Mouse (Mus musculus): ENCODE results near the gene Ccl9.

Ccl9 gene

GRCm38 (mm10) chr11:83578186-83578760 is at the start of gene Ccl9:
Gene Ccl9 (minus strand): TSS chr11:83578636.
- no peak for DNase-seq

GRCm38 (mm10) chr11:83623586-83623985 is 45.1 kb upstream of the Ccl9 start:
- no peak for DNase-seq

- DNase-seq: no peak
Observed at GRCm38 (mm10) chr11:83619037-83619436, 40.6 kb upstream of the Ccl9 start.

GRCm38 (mm10) chr11:83618238-83618637 is 39.8 kb upstream of the Ccl9 start:
- no peak for DNase-seq

GRCm38 (mm10) chr11:83616586-83616985 is 38.1 kb upstream of the Ccl9 start:
- DNase-seq: no peak

- no peak for DNase-seq
Observed at GRCm38 (mm10) chr11:83610900-83611299, 32.5 kb upstream of the Ccl9 start.

- DNase-seq: no peak
Observed at GRCm38 (mm10) chr11:83606396-83606795, 28.0 kb upstream of the Ccl9 start.

GRCm38 (mm10) chr11:83605535-83605934 is 27.1 kb upstream of the Ccl9 start:
- DNase-seq: no peak

GRCm38 (mm10) chr11:83604698-83605097 is 26.3 kb upstream of the Ccl9 start:
- DNase-seq: no peak

GRCm38 (mm10) chr11:83603399-83603798 is 25.0 kb upstream of the Ccl9 start:
- no peak for DNase-seq

- no peak for DNase-seq
Observed at GRCm38 (mm10) chr11:83600576-83600975, 22.1 kb upstream of the Ccl9 start.

GRCm38 (mm10) chr11:83598991-83599390 is 20.6 kb upstream of the Ccl9 start:
- DNase-seq: no peak

GRCm38 (mm10) chr11:83598207-83598837 is 19.9 kb upstream of the Ccl9 start:
- DNase-seq: no peak

GRCm38 (mm10) chr11:83597796-83598195 is 19.4 kb upstream of the Ccl9 start:
- no peak for DNase-seq

- no peak for DNase-seq
Observed at GRCm38 (mm10) chr11:83595669-83596455, 17.4 kb upstream of the Ccl9 start.

GRCm38 (mm10) chr11:83593453-83593852 is 15.0 kb upstream of the Ccl9 start:
- no peak for DNase-seq

- DNase-seq: no peak
Observed at GRCm38 (mm10) chr11:83592853-83593252, 14.4 kb upstream of the Ccl9 start, which contains the start of gene Ccl6. Gene Ccl6 (minus strand): TSS chr11:83593087.

GRCm38 (mm10) chr11:83584232-83584631 is 5.8 kb upstream of the Ccl9 start:
- no peak for DNase-seq

GRCm38 (mm10) chr11:83583450-83583754 is 5.0 kb upstream of the Ccl9 start:
- DNase-seq: no peak

- no peak for DNase-seq
Observed at GRCm38 (mm10) chr11:83582626-83583449, 4.4 kb upstream of the Ccl9 start.

- DNase-seq: no peak
Observed at GRCm38 (mm10) chr11:83581626-83582610, 3.5 kb upstream of the Ccl9 start.

GRCm38 (mm10) chr11:83580699-83581232 is 2.3 kb upstream of the Ccl9 start:
- no peak for DNase-seq
